Mouse (Mus musculus) kidney, postnatal 14 days (tissue): ENCODE results near the gene Grik1.

Source experiments
- DNase-seq: peaks from one replicate; pipeline ENCODE4 v3.0.0; 2022; ENCODE audit warnings: mixed read lengths

Grik1 gene

GRCm38 (mm10) chr16:87851550-87851949 lies 438.5 kb downstream of the Grik1 start:
- DNase-seq, result no peak

DNA sequence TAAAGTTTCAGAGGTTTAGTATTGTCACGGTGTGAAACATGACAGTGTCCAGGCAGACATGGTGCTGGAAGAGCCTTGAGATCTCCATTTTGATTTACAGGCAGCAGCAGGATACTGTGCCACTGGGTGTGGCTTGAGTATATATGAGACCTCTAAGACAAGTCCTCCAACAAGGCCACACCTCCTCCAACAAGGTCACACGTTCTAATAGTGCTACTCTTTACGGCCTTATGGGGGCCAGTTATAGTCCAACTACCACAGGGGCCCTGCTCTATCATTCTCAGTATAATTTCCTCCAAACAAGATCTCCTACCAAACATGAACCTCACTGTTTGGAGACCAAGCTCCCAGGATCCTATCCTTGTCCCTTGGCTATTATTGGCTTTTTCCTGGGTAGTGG lies 441.3 kb downstream of the Grik1 start:
- no peak for DNase-seq
